13 mouse cellular contexts compared by ENCODE assay signal in genomic region chrX:77410812-77411211, GRCm38 (mm10).
"Had no signal": no experiment of that assay in that cellular context is flagged by ENCODE, and none has a peak within 500 bp of the region (broad histone marks: within the 10 kb centered on the region; RNA-seq: fewer than 3 reads in every experiment).

No protein-coding gene starts in this region.

- H3K36me3 ChIP-seq: limb, embryonic 12.5 days; liver, embryonic 15.5 days; midbrain, embryonic 15.5 days; neural tube, embryonic 12.5 days; stomach, embryonic 15.5 days had no signal

- H3K27me3 ChIP-seq: limb, embryonic 12.5 days; liver, embryonic 15.5 days; midbrain, embryonic 15.5 days; neural tube, embryonic 12.5 days; stomach, embryonic 15.5 days had no signal

- H3K4me2 ChIP-seq: limb, embryonic 12.5 days; liver, embryonic 11.5 days; liver, embryonic 15.5 days; lung, embryonic 14.5 days; midbrain, embryonic 11.5 days; midbrain, embryonic 15.5 days; neural tube, embryonic 12.5 days; stomach, embryonic 15.5 days had no signal

- H3K9ac ChIP-seq: limb, embryonic 12.5 days; liver, embryonic 15.5 days; lung, embryonic 14.5 days; midbrain, embryonic 15.5 days; neural tube, embryonic 12.5 days; stomach, embryonic 15.5 days had no signal

- ATAC-seq: intestine, embryonic 16.5 days; midbrain, embryonic 15.5 days had no signal

- H3K4me1 ChIP-seq: limb, embryonic 12.5 days; liver, embryonic 15.5 days; midbrain, embryonic 15.5 days; neural tube, embryonic 12.5 days; stomach, embryonic 15.5 days had no signal

- DNase-seq: kidney, postnatal 25 days; lung, embryonic 14.5 days; thymus, postnatal 36 days had no signal

- H3K9me3 ChIP-seq: limb, embryonic 12.5 days; liver, embryonic 15.5 days; megakaryocyte, embryonic 14.5 days; midbrain, embryonic 15.5 days; neural tube, embryonic 12.5 days; stomach, embryonic 15.5 days had no signal

- H3K27ac ChIP-seq: limb, embryonic 12.5 days; liver, embryonic 15.5 days; macrophage; midbrain, embryonic 15.5 days; neural tube, embryonic 12.5 days; stomach, embryonic 15.5 days had no signal

- H3K4me3 ChIP-seq: limb, embryonic 12.5 days; liver, embryonic 15.5 days; megakaryocyte, embryonic 14.5 days; midbrain, embryonic 15.5 days; neural tube, embryonic 12.5 days; stomach, embryonic 15.5 days had no signal
